Mouse (Mus musculus): ENCODE results near the gene Hpf1.

- no peak for TF ChIP-seq CTCF (conservative IDR thresholded peaks at IDR 0.05; ENCODE audit: insufficient read depth, insufficient read length, low read depth, low read length)
- TF ChIP-seq POLR2A (IDR thresholded peaks at IDR 0.05; ENCODE audit: low read depth, low read length) = no peak
Observed at GRCm38 (mm10) chr8:60952803-60953202, 62.6 kb downstream of the Hpf1 start.

Measured in kidney, adult 2 months (tissue).